Mouse (Mus musculus) retina, postnatal 7 days (tissue): ENCODE results near the gene Nras.

Experiments used
- DNase-seq: peaks from one replicate; pipeline ENCODE4 v3.0.0-alpha.2; 2012; ENCODE audit warnings: low read depth, low spot score

Gene Nras

DNA sequence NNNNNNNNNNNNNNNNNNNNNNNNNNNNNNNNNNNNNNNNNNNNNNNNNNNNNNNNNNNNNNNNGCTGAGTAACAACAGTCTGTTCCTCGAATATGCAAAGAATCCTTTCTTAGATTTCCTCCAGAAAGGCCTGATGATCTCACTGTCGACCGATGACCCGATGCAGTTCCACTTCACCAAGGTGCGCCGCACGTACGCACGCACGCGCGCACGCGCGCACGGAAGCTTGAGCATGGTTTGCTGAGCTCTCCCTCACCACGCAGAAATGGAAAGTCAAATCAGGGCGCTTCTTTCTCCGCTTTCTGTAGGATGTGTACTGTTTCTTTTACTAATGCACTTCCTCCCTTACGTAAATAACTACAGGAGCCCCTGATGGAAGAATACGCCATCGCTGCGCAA is 40.6 kb downstream of the Nras start:
- no peak for DNase-seq

DNA sequence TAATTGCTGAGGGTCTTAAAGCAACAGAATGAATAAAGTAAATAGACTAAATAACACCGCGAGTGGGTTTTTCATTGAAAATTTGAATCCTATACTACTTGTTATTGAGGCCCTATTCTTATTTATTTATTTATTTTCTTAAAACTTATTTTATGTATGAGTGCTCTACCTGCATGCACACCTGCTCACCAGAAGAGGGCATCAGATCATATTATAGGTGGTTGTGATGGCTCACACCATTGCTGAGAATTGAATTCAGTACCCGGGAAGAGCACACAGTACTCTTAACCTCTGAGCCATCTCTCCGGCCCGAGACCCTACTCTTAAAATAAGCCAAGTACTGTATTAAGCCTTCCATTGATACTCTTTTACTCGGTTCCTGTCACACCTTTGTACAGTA is 41.6 kb downstream of the Nras start:
- no peak for DNase-seq

- DNase-seq: no peak
Observed at GRCm38 (mm10) chr3:103100735-103101134, 42.6 kb downstream of the Nras start.

- DNase-seq: no peak
Observed at GRCm38 (mm10) chr3:103101194-103101593, 43.1 kb downstream of the Nras start.

DNA sequence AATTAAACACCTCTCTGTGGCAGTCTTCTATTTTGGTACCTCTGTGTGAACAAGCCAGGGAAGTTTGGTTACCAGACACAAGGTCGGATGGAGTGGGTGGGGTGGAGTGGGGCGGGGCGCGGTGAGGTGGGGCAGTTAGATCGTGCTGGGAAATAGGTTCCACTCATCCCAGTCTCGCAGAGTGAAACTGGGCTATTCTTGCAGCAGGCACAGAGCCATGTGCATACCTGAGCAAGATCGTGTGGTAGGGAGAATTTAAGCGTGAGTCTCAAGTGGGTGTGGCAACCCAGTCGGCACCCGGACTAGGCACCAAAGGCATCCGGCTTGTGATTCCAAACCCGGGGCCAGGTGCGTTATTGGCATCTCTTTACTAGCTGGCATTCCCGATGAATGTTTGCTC is 43.8 kb downstream of the Nras start:
- DNase-seq: no peak

DNA sequence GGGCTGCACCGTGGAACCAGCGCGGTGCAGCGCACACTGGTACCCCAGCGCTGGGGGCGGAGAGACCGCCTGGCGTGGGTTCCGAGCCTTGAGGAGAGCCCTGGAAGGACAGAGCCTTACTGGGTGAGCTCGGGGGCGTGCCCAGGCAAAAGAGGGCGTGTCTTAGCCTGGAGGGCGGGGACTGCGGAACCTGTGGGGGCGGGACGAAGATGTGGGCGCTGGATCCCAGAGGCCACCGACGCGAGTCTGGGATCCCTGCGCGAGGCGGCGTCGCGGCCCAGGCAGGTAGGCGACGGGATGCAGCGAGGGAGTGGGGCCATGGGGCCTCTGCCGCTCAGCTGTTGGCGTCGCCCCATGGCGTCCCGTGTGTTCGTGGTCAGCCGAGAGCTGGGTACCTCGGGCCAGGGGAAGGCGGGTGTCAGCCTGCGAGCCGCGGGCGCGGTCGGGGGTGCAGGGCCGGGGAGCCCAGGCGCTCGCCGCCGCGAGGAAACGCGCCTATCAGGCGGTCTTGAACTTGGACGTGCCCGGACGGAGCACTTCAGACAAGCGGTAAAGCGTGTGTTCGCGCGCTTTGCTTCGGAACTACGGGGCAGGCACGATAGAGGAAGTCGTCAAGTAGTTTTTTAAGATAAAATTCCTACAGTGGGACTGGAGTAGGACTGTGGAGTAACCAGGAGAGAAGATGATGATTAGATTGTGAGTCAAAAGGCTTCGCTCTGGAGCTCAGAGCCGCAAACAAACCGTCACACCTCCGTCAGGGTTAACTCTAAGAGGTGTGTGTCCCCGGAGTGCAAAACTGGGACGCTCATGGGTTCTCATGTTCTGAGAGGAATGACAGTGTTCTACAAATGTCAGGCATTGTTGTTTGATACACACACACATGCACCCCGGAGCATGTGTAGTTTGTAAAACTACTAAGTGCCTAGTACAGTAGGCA is 44.6 kb downstream of the Nras start, which contains the start of gene Dennd2c:
Dennd2c (plus strand) TSS at position 151 of the 937 bp plus-strand sequence.
- peak; percentile 78 for DNase-seq

GRCm38 (mm10) chr3:103107565-103108240 is 49.6 kb downstream of the Nras start:
- no peak for DNase-seq

DNA sequence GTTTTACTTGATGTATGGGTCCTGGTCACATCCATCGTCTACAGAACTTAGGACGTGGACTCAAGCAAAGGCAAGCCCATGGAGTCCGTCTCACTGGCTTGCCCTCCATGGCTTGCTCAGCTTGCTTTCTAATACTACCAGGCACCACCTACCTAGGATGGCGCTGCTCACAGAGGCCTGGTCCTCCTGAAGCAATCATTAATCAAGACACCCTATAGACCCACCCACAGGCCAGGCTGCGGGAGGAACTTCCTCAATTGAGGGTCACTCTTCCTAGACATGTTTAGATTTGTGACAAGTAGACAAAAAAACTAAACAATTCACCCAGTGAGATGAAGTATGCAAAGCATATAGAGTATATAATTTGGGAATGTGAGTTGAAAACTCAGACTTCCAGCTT is 54.1 kb downstream of the Nras start:
- no peak for DNase-seq
